Mouse (Mus musculus): ENCODE measurements around the gene Cmip. TPM values are rescaled to one million over a fixed set of nuclear protein-coding genes. Genes with fewer than 3 reads are reported as not detected.

Cmip gene
- total RNA-seq, 2 experiments from 2014 or later = 32.2 to 34.5 TPM

Small RNA genes within 50 kb of the gene (microRNA-seq; reads per million reads assigned to microRNA genes)
- gene Mir7077 (0 to 0.35 reads per million in 2 experiments), gene Mir7078 (0 reads per million in 2 experiments)

Other genes starting within 250 kb of the Cmip start
- gene Pkd1l2, start 174.6 kb upstream of the Cmip start, total RNA-seq (2021) = under 1 TPM; 0.02 to 0.05 TPM
- not detected for gene Bco1, start 161.2 kb upstream of the Cmip start, total RNA-seq (2021)
- gene Gan, start 98.9 kb upstream of the Cmip start, total RNA-seq (2021) = 1 to 10 TPM; 7.4 TPM
- 10 to 100 TPM; 13.9 to 16.3 TPM for gene Plcg2, start 241.2 kb downstream of the Cmip start, total RNA-seq (2021)

All from heart, postnatal 4 days (tissue).